Comparison of ENCODE assay signal across 18 mouse cellular contexts in genomic region chr8:112048293-112048692, GRCm38 (mm10). TPM values are rescaled to one million over a fixed set of nuclear protein-coding genes. Genes with fewer than 3 reads are reported as not detected.
DNase-seq lines count a peak whose midpoint lies in the region; ATAC-seq and TF ChIP-seq lines count a peak whose summit lies in the region.
"Had no signal": no experiment of that assay in that cellular context is flagged by ENCODE, and none has a peak within 500 bp of the region (broad histone marks: within the 10 kb centered on the region; RNA-seq: fewer than 3 reads in every experiment).

No protein-coding gene starts in this region.

- H3K27ac ChIP-seq in forebrain, postnatal 0 days (ENCODE audit: low read depth, low read length), result no peak overlapping the region
- H3K27ac ChIP-seq in forebrain, embryonic 11.5 days (ENCODE audit: low read depth, low read length), result no peak overlapping the region
- H3K27ac ChIP-seq in stomach, postnatal 0 days (replicated peaks), result no peak overlapping the region
- H3K27ac ChIP-seq: embryonic facial prominence, embryonic 10.5 days; heart, embryonic 13.5 days had no signal

- H3K4me1 ChIP-seq in forebrain, postnatal 0 days (ENCODE audit: insufficient read depth), result no peaks in the 10 kb centered on the region
- H3K4me1 ChIP-seq in forebrain, embryonic 11.5 days (replicated peaks; ENCODE audit: control insufficient read depth, insufficient read depth, low read length), result no peaks in the 10 kb centered on the region
- H3K4me1 ChIP-seq in stomach, postnatal 0 days (replicated peaks; ENCODE audit: control insufficient read depth, insufficient read depth), result no peaks in the 10 kb centered on the region
- H3K4me1 ChIP-seq: embryonic facial prominence, embryonic 10.5 days; heart, embryonic 13.5 days had no signal

- H3K4me2 ChIP-seq in forebrain, postnatal 0 days (ENCODE audit: low read depth), result no peak overlapping the region
- no peak overlapping the region for H3K4me2 ChIP-seq in forebrain, embryonic 11.5 days (ENCODE audit: low read depth, low read length, severe bottlenecking)
- no peak overlapping the region for H3K4me2 ChIP-seq in stomach, postnatal 0 days (replicated peaks; ENCODE audit: low read depth)
- H3K4me2 ChIP-seq: heart, embryonic 13.5 days had no signal

- no peak overlapping the region for H3K4me3 ChIP-seq in forebrain, postnatal 0 days (ENCODE audit: low read depth, low read length)
- H3K4me3 ChIP-seq in forebrain, embryonic 11.5 days (ENCODE audit: low read depth, low read length), result no peak overlapping the region
- H3K4me3 ChIP-seq in stomach, postnatal 0 days (ENCODE audit: low read depth, low read length), result no peak overlapping the region
- H3K4me3 ChIP-seq: embryonic facial prominence, embryonic 10.5 days; heart, embryonic 13.5 days had no signal

- no peaks in the 10 kb centered on the region for H3K36me3 ChIP-seq in forebrain, postnatal 0 days (ENCODE audit: insufficient read depth)
- no peaks in the 10 kb centered on the region for H3K36me3 ChIP-seq in forebrain, embryonic 11.5 days (ENCODE audit: control insufficient read depth, insufficient read depth, low read length)
- no peaks in the 10 kb centered on the region for H3K36me3 ChIP-seq in stomach, postnatal 0 days (ENCODE audit: control insufficient read depth, insufficient read depth, low read length)
- H3K36me3 ChIP-seq: embryonic facial prominence, embryonic 10.5 days; heart, embryonic 13.5 days had no signal

- no peaks in the 10 kb centered on the region for H3K27me3 ChIP-seq in forebrain, postnatal 0 days (ENCODE audit: insufficient read depth, low read length)
- H3K27me3 ChIP-seq in forebrain, embryonic 11.5 days (ENCODE audit: control insufficient read depth, insufficient read depth, low read length), result no peaks in the 10 kb centered on the region
- H3K27me3 ChIP-seq in stomach, postnatal 0 days (ENCODE audit: control insufficient read depth, insufficient read depth, low read length), result no peaks in the 10 kb centered on the region
- H3K27me3 ChIP-seq: heart, embryonic 13.5 days had no signal

- TF ChIP-seq CTCF in forebrain, postnatal 0 days (IDR thresholded peaks at IDR 0.05; ENCODE audit: low read depth), result peak; percentile 44
- peak; percentile 32; the same call in 1 of the 2 replicates for TF ChIP-seq CTCF in brain, embryonic 14.5 days (IDR thresholded peaks at IDR 0.05; ENCODE audit: borderline replicate concordance, extremely low read depth, insufficient read depth, insufficient read length)
- 0 out of 2 replicates have a peak, but pooled peaks have one; percentile 11 for TF ChIP-seq CTCF in stomach, postnatal 0 days (IDR thresholded peaks at IDR 0.05; ENCODE audit: low read depth)

- TF ChIP-seq EP300 in stomach, postnatal 0 days (optimal IDR thresholded peaks at IDR 0.05), result no peak

- no peak overlapping the region for H3K9ac ChIP-seq in forebrain, postnatal 0 days
- H3K9ac ChIP-seq in forebrain, embryonic 11.5 days (ENCODE audit: low read length), result no peak overlapping the region
- no peak overlapping the region for H3K9ac ChIP-seq in stomach, postnatal 0 days (ENCODE audit: low read length)
- H3K9ac ChIP-seq: heart, embryonic 13.5 days had no signal

- no peak for DNase-seq in forebrain, postnatal 0 days
- no peak for DNase-seq in forebrain, embryonic 11.5 days (ENCODE audit: low spot score)
- DNase-seq in left cerebral cortex, postnatal 4 days, result peak; percentile 24
- no peak for DNase-seq in left cerebral cortex, postnatal 10 days (ENCODE audit: extremely low spot score in 1 of 2, low spot score in 2 of 2)
- DNase-seq in brain, embryonic 14.5 days (ENCODE audit: low read depth), result peak; percentile 43
- no peak for DNase-seq in stomach, postnatal 0 days (ENCODE audit: low spot score)
- no peak for DNase-seq in ovary, postnatal 10 days (ENCODE audit: low spot score)
- DNase-seq: adrenal gland, postnatal 10 days; cerebellum, adult 11-12 months; cerebellum, adult 9-10 months; gastrocnemius, postnatal 36 days; heart, adult 11 months; heart, postnatal 36 days had no signal

- ATAC-seq in forebrain, postnatal 0 days, result no peak
- no peak for ATAC-seq in forebrain, embryonic 11.5 days (replicated peaks; ENCODE audit: low FRiP score)
- ATAC-seq in stomach, postnatal 0 days (ENCODE audit: low FRiP score, low TSS enrichment), result no peak
- ATAC-seq: forebrain, embryonic 14.5 days had no signal

- no peak for TF ChIP-seq POLR2A in brain, embryonic 14.5 days (IDR thresholded peaks at IDR 0.05; ENCODE audit: borderline replicate concordance, extremely low read depth, insufficient read depth, insufficient read length, poor library complexity, severe bottlenecking)

- 83% methylated on average over 6 of the region's 6 CpGs for whole genome bisulfite sequencing in forebrain, postnatal 0 days
- 83% methylated on average over 6 of the region's 6 CpGs for WGBS in forebrain, embryonic 11.5 days
- WGBS in stomach, postnatal 0 days, result 79% methylated on average over 6 of the region's 6 CpGs

- no peaks in the 10 kb centered on the region for H3K9me3 ChIP-seq in forebrain, postnatal 0 days (ENCODE audit: low read length)
- H3K9me3 ChIP-seq in forebrain, embryonic 11.5 days (ENCODE audit: control insufficient read depth, low read length), result no peaks in the 10 kb centered on the region
- H3K9me3 ChIP-seq in stomach, postnatal 0 days (ENCODE audit: control insufficient read depth, low read length), result no peaks in the 10 kb centered on the region
- H3K9me3 ChIP-seq: embryonic facial prominence, embryonic 10.5 days; heart, embryonic 13.5 days had no signal

- intact Hi-C loops in left cerebral cortex, postnatal 4 days (cut with DNase I), result loop anchor here (5.0 to 10.0 kb wide), 2 partner anchors 927 to 1584 kb away; no protein-coding TSS in a partner anchor
- intact Hi-C loops in left cerebral cortex, postnatal 10 days (cut with DNase I), result no loop called here

RNA-seq across cellular contexts. Expression of gene Gm6793, which starts 33.5 kb away (rescaled TPM):
- not detected in 2 replicates for total RNA-seq in forebrain, postnatal 0 days (2014; rRNA removed)
- polyA plus RNA-seq in forebrain, postnatal 0 days (2015; fragmentation: Nextera tagmentation; extraction: Ambion mirVana), result 0.16 and 0.35 TPM in 2 replicates
- polyA plus RNA-seq in forebrain, embryonic 11.5 days (2014; fragmentation: Nextera tagmentation; extraction: Ambion mirVana), result 0.97 and 1.0 TPM in 2 replicates
- total RNA-seq in left cerebral cortex, postnatal 4 days (2021), result under 1 TPM in 1 of 2 experiments, not detected in 1; 0.22 TPM
- total RNA-seq in left cerebral cortex, postnatal 10 days (2021), result under 1 TPM in 1 of 2 experiments, not detected in 1; 0.22 TPM
- polyA plus RNA-seq in brain, embryonic 14.5 days (2012; rRNA removed), result 0.08 and 0.15 TPM in 2 replicates
- polyA plus RNA-seq in stomach, postnatal 0 days (2015; fragmentation: Nextera tagmentation; extraction: Ambion mirVana), result 0.23 and 0.28 TPM in 2 replicates
- total RNA-seq: adrenal gland, postnatal 4 days; gastrocnemius, adult 8-10 months; gastrocnemius, postnatal 36 days; heart, postnatal 36 days had no signal

RNA-seq across cellular contexts. Expression of gene Terf2ip, which starts 37.1 kb away (rescaled TPM):
- total RNA-seq in forebrain, postnatal 0 days (2014; rRNA removed), result 61.0 and 71.2 TPM in 2 replicates
- 31.6 and 61.5 TPM in 2 replicates for polyA plus RNA-seq in forebrain, postnatal 0 days (2015; fragmentation: Nextera tagmentation; extraction: Ambion mirVana)
- polyA plus RNA-seq in forebrain, embryonic 11.5 days (2014; fragmentation: Nextera tagmentation; extraction: Ambion mirVana), result 33.6 and 33.9 TPM in 2 replicates
- 10 to 100 TPM; 40.2 to 41.6 TPM for total RNA-seq in left cerebral cortex, postnatal 4 days (2021)
- total RNA-seq in left cerebral cortex, postnatal 10 days (2021), result 10 to 100 TPM; 34.5 to 36.7 TPM
- polyA plus RNA-seq in brain, embryonic 14.5 days (2012; rRNA removed), result 26.8 and 41.1 TPM in 2 replicates
- 10.2 and 11.2 TPM in 2 replicates for polyA plus RNA-seq in stomach, postnatal 0 days (2015; fragmentation: Nextera tagmentation; extraction: Ambion mirVana)

RNA-seq across cellular contexts. Expression of gene Kars, which starts 37.2 kb away (rescaled TPM):
- total RNA-seq in forebrain, postnatal 0 days (2014; rRNA removed), result 125 and 136 TPM in 2 replicates
- 160 and 165 TPM in 2 replicates for polyA plus RNA-seq in forebrain, postnatal 0 days (2015; fragmentation: Nextera tagmentation; extraction: Ambion mirVana)
- polyA plus RNA-seq in forebrain, embryonic 11.5 days (2014; fragmentation: Nextera tagmentation; extraction: Ambion mirVana), result 261 and 263 TPM in 2 replicates
- 100 to 1,000 TPM; 112 to 115 TPM for total RNA-seq in left cerebral cortex, postnatal 4 days (2021)
- total RNA-seq in left cerebral cortex, postnatal 10 days (2021), result 10 to 100 TPM; 83.6 to 89.3 TPM
- polyA plus RNA-seq in brain, embryonic 14.5 days (2012; rRNA removed), result 93.8 and 116 TPM in 2 replicates
- polyA plus RNA-seq in stomach, postnatal 0 days (2015; fragmentation: Nextera tagmentation; extraction: Ambion mirVana), result 96.0 and 96.5 TPM in 2 replicates

RNA-seq across cellular contexts. Expression of gene Adat1, which starts 56.2 kb away (rescaled TPM):
- total RNA-seq in forebrain, postnatal 0 days (2014; rRNA removed), result 4.5 TPM in 2 replicates
- polyA plus RNA-seq in forebrain, postnatal 0 days (2015; fragmentation: Nextera tagmentation; extraction: Ambion mirVana), result 3.4 and 4.3 TPM in 2 replicates
- 13.5 and 16.4 TPM in 2 replicates for polyA plus RNA-seq in forebrain, embryonic 11.5 days (2014; fragmentation: Nextera tagmentation; extraction: Ambion mirVana)
- 1 to 10 TPM; 5.7 to 6.1 TPM for total RNA-seq in left cerebral cortex, postnatal 4 days (2021)
- total RNA-seq in left cerebral cortex, postnatal 10 days (2021), result 1 to 10 TPM; 4.5 to 4.6 TPM
- 9.7 and 10.4 TPM in 2 replicates for polyA plus RNA-seq in brain, embryonic 14.5 days (2012; rRNA removed)
- polyA plus RNA-seq in stomach, postnatal 0 days (2015; fragmentation: Nextera tagmentation; extraction: Ambion mirVana), result 2.5 TPM in 2 replicates

Comparison
In these comparisons a context has a peak if more than half of its experiments do, and no peak if none do; other contexts are left out.
1. DNase-seq: peak in left cerebral cortex, postnatal 4 days (single experiment) and brain, embryonic 14.5 days (single experiment); none in forebrain, postnatal 0 days (single experiment), forebrain, embryonic 11.5 days (single experiment), left cerebral cortex, postnatal 10 days (0 of 2), stomach, postnatal 0 days (single experiment) and ovary, postnatal 10 days (single experiment).
2. Peak in every context shown above with its lines, with median percentiles within 50 percentile points of each other: CTCF ChIP-seq.